Mouse (Mus musculus) CH12.LX (cell line): Measurements from ENCODE around the gene Kctd10. TPM values are rescaled to one million over a fixed set of nuclear protein-coding genes. Genes with fewer than 3 reads are reported as not detected.
A peak's percentile ranks its signal among the peaks of the same experiment; 100 is the strongest.

Experiments used
- DNase-seq: peaks from one replicate; pipeline ENCODE4 v3.0.0-alpha.2; 2013; ENCODE audit errors: extremely low read depth
- H3K27ac ChIP-seq: 2 replicates; pipeline ENCODE4 v1.5.1; 2012; ENCODE audit warnings: low read depth, mild to moderate bottlenecking, control low read depth, moderate library complexity; ENCODE audit not compliant: insufficient read depth
- H3K27me3 ChIP-seq: replicated peaks from 2 replicates; pipeline ENCODE3; 2012; ENCODE audit warnings: inconsistent platforms
- H3K36me3 ChIP-seq, 2 experiments: replicated peaks in 1 of 2; 2 replicates each; pipeline versions ENCODE3 to v1.6.1; 2012; ENCODE audit warnings: inconsistent platforms in 1 of 2, low read length in 1 of 2, mild to moderate bottlenecking in 1 of 2, mixed read lengths in 1 of 2, moderate library complexity in 1 of 2; ENCODE audit not compliant: control insufficient read depth in 1 of 2, insufficient read depth in 1 of 2
- H3K4me1 ChIP-seq, 2 experiments: 2 replicates each; pipeline ENCODE4 v1.6.1; 2012; ENCODE audit warnings: inconsistent platforms in 1 of 2, moderate library complexity in 1 of 2; ENCODE audit not compliant: insufficient read depth in 2 of 2, control insufficient read depth in 1 of 2
- H3K4me2 ChIP-seq: 2 replicates; pipeline ENCODE4 v1.6.1; 2012; ENCODE audit warnings: low read depth, mild to moderate bottlenecking, control low read depth; ENCODE audit not compliant: poor library complexity, insufficient read depth, severe bottlenecking
- H3K4me3 ChIP-seq, 3 experiments: fragments of 150-350 bp in 1 of 3; sonication (generic) in 1 of 3; replicated peaks in 1 of 3; 2 replicates each; pipeline versions ENCODE3 to v1.5.1; 2011 to 2012; ENCODE audit warnings: low read depth in 2 of 3, low read length in 2 of 3, mild to moderate bottlenecking in 2 of 3, moderate library complexity in 2 of 3, control low read depth in 1 of 3, improper control_type of control experiment in 1 of 3, inconsistent platforms in 1 of 3, mixed read lengths in 1 of 3; ENCODE audit not compliant: poor library complexity in 1 of 3
- H3K79me2 ChIP-seq: replicated peaks from 2 replicates; pipeline ENCODE4 v1.6.1; 2012; ENCODE audit warnings: mild to moderate bottlenecking, moderate library complexity; ENCODE audit not compliant: control insufficient read depth, poor library complexity, insufficient read depth, severe bottlenecking; ENCODE audit errors: extremely low read depth
- H3K9ac ChIP-seq: 2 replicates; pipeline ENCODE4 v1.6.1; 2012; ENCODE audit warnings: low read depth, mild to moderate bottlenecking, control low read depth, moderate library complexity; ENCODE audit not compliant: insufficient read depth
- H3K9me3 ChIP-seq: replicated peaks from 2 replicates; pipeline ENCODE3; 2012; ENCODE audit warnings: low read length, inconsistent platforms, mixed read lengths
- CTCF ChIP-seq, 2 experiments: IDR thresholded peaks in 1 of 2; conservative IDR thresholded peaks in 1 of 2; 2 replicates each; pipeline ENCODE4 v1.5.1; 2011 to 2012; ENCODE audit warnings: low read depth in 2 of 2, low read length in 2 of 2, improper control_type of control experiment in 1 of 2, inconsistent platforms in 1 of 2, mild to moderate bottlenecking in 1 of 2, moderate library complexity in 1 of 2
- E2F4 ChIP-seq: IDR thresholded peaks from 2 replicates; pipeline ENCODE4 v1.6.1; 2011; ENCODE audit warnings: low read depth, low read length, improper control_type of control experiment; ENCODE audit not compliant: insufficient replicate concordance
- ETS1 ChIP-seq: conservative IDR thresholded peaks from 2 replicates; pipeline ENCODE4 v1.6.1; 2012; ENCODE audit warnings: low read depth, mild to moderate bottlenecking, inconsistent platforms, low read length, improper control_type of control experiment, moderate library complexity
- MAZ ChIP-seq: IDR thresholded peaks from 2 replicates; pipeline ENCODE4 v1.6.1; 2012; ENCODE audit warnings: low read depth, mild to moderate bottlenecking, inconsistent platforms, low read length, improper control_type of control experiment, moderate library complexity
- MYC ChIP-seq: IDR thresholded peaks from 2 replicates; pipeline ENCODE4 v1.6.1; 2011; ENCODE audit warnings: low read depth, mild to moderate bottlenecking, improper control_type of control experiment, low read length
- NELFE ChIP-seq: IDR thresholded peaks from 2 replicates; pipeline ENCODE4 v1.6.1; 2011; ENCODE audit warnings: low read depth, low read length, improper control_type of control experiment
- NRF1 ChIP-seq: IDR thresholded peaks from 2 replicates; pipeline ENCODE4 v1.6.1; 2014; ENCODE audit warnings: low read depth, mild to moderate bottlenecking, inconsistent platforms, low read length, improper control_type of control experiment, moderate library complexity
- RAD21 ChIP-seq: IDR thresholded peaks from 2 replicates; pipeline ENCODE4 v1.6.1; 2011; ENCODE audit warnings: low read depth, mild to moderate bottlenecking, low read length, improper control_type of control experiment, moderate library complexity
- SIN3A ChIP-seq: IDR thresholded peaks from 2 replicates; pipeline ENCODE4 v1.6.1; 2012; ENCODE audit warnings: low read length, improper control_type of control experiment, inconsistent platforms
- SMC3 ChIP-seq: IDR thresholded peaks from 2 replicates; pipeline ENCODE4 v1.6.1; 2011; ENCODE audit warnings: low read depth, low read length, improper control_type of control experiment
- ZC3H11A ChIP-seq: IDR thresholded peaks from 2 replicates; pipeline ENCODE4 v1.6.1; 2012; ENCODE audit warnings: low read depth, mild to moderate bottlenecking, inconsistent platforms, low read length, improper control_type of control experiment
- ZMIZ1 ChIP-seq: IDR thresholded peaks from 2 replicates; pipeline ENCODE4 v1.6.1; 2012; ENCODE audit warnings: low read depth, mild to moderate bottlenecking, inconsistent platforms, low read length, improper control_type of control experiment
- ZNF384 ChIP-seq: IDR thresholded peaks from 2 replicates; pipeline ENCODE4 v1.6.1; 2012; ENCODE audit warnings: low read depth, low read length, improper control_type of control experiment, inconsistent platforms
- dilution Hi-C: fragments of 300-500 bp; cut with MboI; formaldehyde crosslinking; loops from 2 replicates; pipeline ENCODE4 v1.14.3; 2020; ENCODE audit warnings: low sequenced_read_pairs; ENCODE audit not compliant: extremely low pct_unique_long_range_greater_than_20kb, extremely low pct_ligation_motif_present
- in situ Hi-C: fragments of 300-500 bp; cut with MboI; formaldehyde crosslinking; loops from 3 replicates; pipeline ENCODE4 v1.14.3; 2019; ENCODE audit warnings: low sequenced_read_pairs, low pct_ligation_motif_present, low pct_unique_long_range_greater_than_20kb, mixed read lengths
- polyA plus RNA-seq: library from polyadenylated mRNA; unstranded; fragments of >175 nt; gene quantifications from 2 replicates; pipeline ENCODE4 v1.2.1, GENCODE M21; 2012; ENCODE audit warnings: low read depth; ENCODE audit not compliant: insufficient read length
- total RNA-seq, 2 experiments: library from RNA; depleted of rRNA; stranded (reverse); fragments of 300-350 nt in 1 of 2; fragments of >200 nt in 1 of 2; gene quantifications; 2 replicates each; pipeline ENCODE4 v1.2.3; 2012 to 2014

The Kctd10 gene
- total and polyA plus RNA-seq, 3 experiments, result 37.5 to 39.5 (median 39.3) TPM

DNA sequence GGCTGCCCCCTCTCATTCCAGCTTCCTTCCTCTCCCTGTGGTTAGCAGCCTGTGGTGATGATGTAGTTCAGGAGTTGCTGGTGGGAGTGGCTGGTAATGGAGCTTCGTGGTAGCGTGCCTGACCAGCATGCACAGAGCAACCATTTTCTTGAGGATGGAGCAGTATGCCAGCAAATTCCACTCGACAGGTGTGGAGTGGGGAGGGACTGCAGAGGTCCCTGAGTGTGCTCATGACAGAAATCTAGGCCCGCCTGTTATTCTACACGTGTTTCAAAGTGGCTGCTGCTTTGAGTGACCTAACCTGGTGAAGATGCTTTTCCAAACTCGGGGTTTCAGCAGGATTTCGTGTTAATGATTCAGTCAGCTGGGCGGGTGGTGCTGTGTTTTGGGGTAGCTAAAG is 4.1 kb upstream of the Kctd10 start:
- Histone ChIP-seq H3K4me3 (no peak overlapping the region), H3K36me3 (peaks cover 46 to 62% of the 10 kb centered on the region in 2 experiments)
- no peak for DNase-seq

DNA sequence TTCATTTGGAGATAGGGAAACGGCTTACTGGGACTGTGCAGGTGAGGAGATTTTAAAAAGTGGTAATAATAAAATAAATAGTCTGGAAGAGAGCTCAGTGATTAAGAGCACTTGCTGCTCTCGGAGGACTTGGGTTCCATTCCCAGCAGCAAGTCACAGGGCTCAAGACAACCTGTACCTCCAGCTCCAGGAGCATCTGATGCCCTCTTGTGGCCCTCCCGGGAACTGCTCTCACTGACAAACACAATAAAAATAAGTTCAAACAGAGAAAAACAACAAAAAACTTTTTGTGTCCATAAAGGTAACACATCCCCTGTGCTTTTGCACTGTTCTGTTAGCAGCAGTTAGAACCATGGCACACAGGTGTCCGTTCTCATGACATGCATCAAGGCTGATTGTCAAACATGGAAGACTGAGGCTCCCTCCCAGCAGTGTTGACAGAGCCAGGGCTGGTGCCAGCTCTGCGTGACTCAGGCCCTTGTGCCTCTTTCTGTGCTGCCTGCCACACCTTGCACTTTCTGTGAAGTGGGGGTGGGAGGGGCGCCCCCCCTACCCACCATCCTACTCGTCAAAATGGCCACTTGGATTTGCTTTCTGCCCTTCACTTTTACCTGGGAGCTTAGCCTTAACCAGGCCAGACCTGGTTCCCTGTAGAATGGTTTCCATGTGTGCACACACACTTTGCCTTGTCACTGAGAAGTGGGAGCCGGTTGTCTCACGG is 3.0 kb upstream of the Kctd10 start:
- Histone ChIP-seq H3K36me3 (peaks cover 36 to 51% of the 10 kb centered on the region in 2 experiments), H3K4me2 (no peak overlapping the region), H3K27ac (no peak overlapping the region), H3K4me3 (no peak overlapping the region), H3K9me3 (no peaks in the 10 kb centered on the region), H3K79me2 (peaks cover 22% of the 10 kb centered on the region), H3K4me1 (peaks cover 4 to 25% of the 10 kb centered on the region in 2 experiments), H3K27me3 (no peaks in the 10 kb centered on the region), H3K9ac (no peak overlapping the region)
- dilution Hi-C loops (no loop called here), in situ Hi-C loops (loop anchor here (5.0 kb wide), 1 partner anchor 61 kb away; no protein-coding TSS in a partner anchor)
- TF ChIP-seq RAD21, result peak; percentile 50
- no peak for TF ChIP-seq ZMIZ1
- TF ChIP-seq SMC3, result peak; percentile 85
- peak; percentile 22; the same call in 1 of the 2 replicates for TF ChIP-seq ZNF384
- TF ChIP-seq NRF1, result no peak
- peak; percentile 80 to 88 for TF ChIP-seq CTCF (conservative IDR thresholded peaks at IDR 0.05 in 1 of 2, IDR thresholded peaks at IDR 0.05 in 1 of 2; ENCODE audit: low read depth in 2 of 2, low read length in 2 of 2)
- TF ChIP-seq MYC, result no peak
- no peak for TF ChIP-seq ZC3H11A
- peak; percentile 45 for DNase-seq

More for the DNA sequence above, 4.1 kb upstream of the Kctd10 start:
- Histone ChIP-seq H3K4me1 (peaks cover 4 to 16% of the 10 kb centered on the region in 2 experiments), H3K9ac (no peak overlapping the region), H3K79me2 (peaks cover 22% of the 10 kb centered on the region), H3K27ac (no peak overlapping the region), H3K27me3 (no peaks in the 10 kb centered on the region), H3K4me2 (no peak overlapping the region), H3K9me3 (no peaks in the 10 kb centered on the region)
- in situ Hi-C loops (loop anchor here (5.0 kb wide), 1 partner anchor 62 kb away; no protein-coding TSS in a partner anchor), dilution Hi-C loops (no loop called here)
- TF ChIP-seq E2F4, result no peak
- TF ChIP-seq ZC3H11A, result no peak
- TF ChIP-seq ETS1, result no peak
- no peak for TF ChIP-seq NELFE

DNA sequence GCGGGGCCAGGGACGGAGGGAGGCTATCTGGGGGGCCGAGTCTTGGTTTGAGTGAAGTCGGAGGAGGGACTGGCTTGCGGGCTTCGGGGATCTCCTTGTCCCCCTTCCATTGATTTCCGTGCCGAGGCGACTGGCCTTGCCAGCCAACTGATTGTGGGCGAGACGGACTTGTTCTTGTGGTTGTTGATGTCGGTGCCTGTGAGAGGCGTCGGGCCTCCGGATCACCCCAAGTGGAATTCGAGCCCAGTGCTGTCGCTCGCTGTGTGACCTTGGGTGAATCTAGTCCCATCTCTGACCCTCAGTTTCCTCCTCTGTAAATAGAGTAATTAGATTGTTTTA is 674 bp upstream of the Kctd10 start:
- peak overlapping the region; percentile 81 for H3K9ac ChIP-seq
- DNase-seq, result peak; percentile 12
- H3K4me3 ChIP-seq, result peak overlapping the region; percentile 91 to 93 (median 92)
- peaks cover 4 to 32% of the 10 kb centered on the region in 2 experiments for H3K4me1 ChIP-seq
- no peak overlapping the region for H3K27ac ChIP-seq
- peaks cover 15 to 42% of the 10 kb centered on the region in 2 experiments for H3K36me3 ChIP-seq
- in situ Hi-C loops, result loop anchor here (5.0 kb wide), 1 partner anchor 59 kb away; no protein-coding TSS in a partner anchor
- TF ChIP-seq MAZ (no peak), SIN3A (0 out of 2 replicates have a peak, but pooled peaks have one; percentile 3)
- TF ChIP-seq, all 38 proteins: peak for 1
- Histone ChIP-seq H3K27me3 (no peaks in the 10 kb centered on the region), H3K9me3 (no peaks in the 10 kb centered on the region), H3K4me2 (peak overlapping the region; percentile 83; the same call in 1 of the 2 replicates), H3K79me2 (peaks cover 22% of the 10 kb centered on the region)
- dilution Hi-C loops, result no loop called here
